Mouse (Mus musculus) MEL-GATA-1-ER (cell line): ENCODE measurements around the gene Acvr2b.

Source experiments
- DNase-seq: peaks from one replicate; pipeline ENCODE4 v3.0.0-alpha.2; 2012; ENCODE audit warnings: low read depth; ENCODE audit errors: extremely low read depth

Gene Acvr2b

DNA sequence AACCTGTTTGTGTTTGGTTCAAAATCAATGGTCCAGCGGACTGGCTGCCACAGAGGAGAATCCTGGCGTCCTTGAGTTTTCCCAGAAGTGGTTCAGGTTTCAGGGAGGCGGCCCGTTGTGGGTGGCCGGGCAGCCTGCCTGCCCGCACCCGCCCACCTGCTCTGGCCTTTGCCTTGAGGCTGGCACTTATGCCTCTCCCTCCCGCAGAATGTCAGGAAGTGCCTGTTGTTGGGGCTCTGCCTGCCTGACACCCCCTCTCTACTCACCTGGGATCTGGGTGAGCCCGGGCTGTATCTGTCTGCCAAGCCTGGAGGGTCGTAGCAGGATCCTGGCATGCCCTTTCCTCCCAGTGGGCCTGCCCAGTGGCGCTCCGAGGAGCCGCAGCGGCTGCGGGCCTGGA is 6.0 kb downstream of the Acvr2b start:
- no peak for DNase-seq

DNA sequence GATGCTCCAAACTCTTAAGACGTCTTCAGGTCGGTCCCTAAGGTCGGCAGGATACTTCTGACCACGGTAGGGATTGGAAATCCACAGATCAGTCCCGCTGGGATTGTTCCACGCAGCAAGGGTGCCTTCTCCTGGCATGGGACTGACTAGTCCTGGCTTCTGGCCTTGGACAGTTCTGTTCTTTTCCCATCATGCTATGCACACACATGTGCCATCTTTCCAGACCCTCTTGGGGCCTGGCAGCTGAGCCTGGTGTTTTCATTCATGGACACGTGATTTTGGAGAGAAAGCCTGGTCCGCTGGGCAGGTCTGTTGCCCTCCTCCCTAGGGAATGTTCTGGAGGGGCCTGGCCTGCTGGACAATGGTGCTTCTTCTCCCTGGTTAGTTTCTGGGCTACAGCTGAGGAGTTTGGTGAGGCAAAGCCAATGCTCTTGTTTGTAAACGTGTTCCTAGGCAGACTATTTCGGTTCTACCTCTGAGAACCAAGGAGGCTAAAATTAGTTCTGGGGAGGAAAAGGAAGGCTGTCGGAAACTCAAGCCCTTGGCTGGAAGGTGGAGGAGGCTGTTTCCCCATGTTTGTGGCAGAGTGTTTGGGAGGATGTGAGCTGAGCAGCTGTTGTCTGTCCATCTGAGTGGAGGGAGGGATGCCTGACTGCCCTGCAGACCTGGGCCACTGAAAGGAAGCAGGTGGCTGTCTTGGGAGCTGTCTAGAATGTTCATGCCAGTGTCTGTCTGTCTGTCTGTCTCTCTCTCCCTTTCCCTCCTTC is 7.2 kb downstream of the Acvr2b start:
- DNase-seq: no peak

DNA sequence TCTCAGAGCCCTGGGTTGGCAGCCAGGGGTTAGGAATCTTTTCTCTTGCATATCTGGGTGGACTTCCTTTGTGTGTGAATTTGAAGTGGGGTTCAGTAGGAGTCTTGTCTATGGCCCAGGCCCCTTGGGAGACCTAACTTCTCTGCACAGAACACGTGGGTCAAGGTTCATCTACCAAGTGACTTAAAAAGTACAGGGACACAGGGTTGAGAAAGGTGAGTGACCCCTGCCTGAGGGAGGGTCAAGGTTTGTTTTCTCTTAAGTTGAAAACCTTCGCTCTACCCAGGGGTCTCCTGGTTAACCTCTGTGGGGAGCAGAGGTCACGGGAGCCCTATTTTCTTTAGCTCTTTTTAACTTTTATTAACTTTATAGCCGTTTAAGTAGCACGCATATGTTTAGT is 7.9 kb downstream of the Acvr2b start:
- no peak for DNase-seq

DNA sequence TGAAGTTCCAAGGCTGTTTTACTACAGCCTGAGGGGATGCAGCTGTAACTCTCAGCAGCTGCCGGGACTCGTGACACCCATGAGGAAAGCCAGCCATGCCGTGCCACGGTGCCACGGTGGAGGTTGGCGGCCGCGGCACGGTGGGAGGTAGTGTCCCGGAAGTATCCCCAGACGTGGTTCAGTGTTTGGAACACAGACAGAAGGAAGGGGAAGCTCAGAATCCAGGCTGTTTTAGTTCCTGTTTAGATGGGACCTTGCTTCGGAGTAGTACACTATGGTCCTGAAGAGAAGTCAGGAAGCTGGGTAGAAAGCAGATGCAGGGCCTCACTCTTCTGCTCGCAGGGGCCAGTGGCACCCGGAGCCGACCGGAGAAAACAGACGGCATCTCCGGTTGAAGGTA is 16.1 kb downstream of the Acvr2b start:
- DNase-seq: no peak

DNA sequence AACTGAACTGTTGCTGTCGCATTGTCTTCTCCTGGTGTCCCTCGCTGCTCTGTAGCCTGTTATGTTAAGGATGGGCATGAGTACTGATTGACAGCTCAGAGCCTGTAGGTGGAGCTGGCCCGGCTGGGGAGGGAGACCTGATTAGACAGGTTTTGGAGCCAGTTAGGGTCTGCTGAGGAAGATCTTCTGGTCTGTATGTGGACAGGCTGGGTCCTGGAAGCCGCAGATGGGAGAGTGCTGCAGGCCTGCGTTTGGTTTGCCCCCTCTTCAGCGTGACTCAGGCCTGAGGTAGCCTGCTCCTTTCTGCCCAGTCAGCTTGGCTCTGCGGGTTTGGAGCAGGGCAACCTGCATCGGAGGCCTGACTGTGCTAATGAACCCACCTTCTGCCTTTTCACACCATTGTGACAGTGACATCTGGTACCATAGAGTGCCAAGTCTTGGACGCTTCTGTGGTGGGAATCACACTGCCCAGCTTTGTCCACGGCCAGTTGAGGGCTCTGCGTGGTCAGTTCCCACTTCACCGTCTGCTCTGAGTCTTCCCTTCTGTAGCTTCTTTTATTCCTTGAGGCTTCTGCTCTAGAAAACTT is 18.0 kb downstream of the Acvr2b start:
- no peak for DNase-seq

DNA sequence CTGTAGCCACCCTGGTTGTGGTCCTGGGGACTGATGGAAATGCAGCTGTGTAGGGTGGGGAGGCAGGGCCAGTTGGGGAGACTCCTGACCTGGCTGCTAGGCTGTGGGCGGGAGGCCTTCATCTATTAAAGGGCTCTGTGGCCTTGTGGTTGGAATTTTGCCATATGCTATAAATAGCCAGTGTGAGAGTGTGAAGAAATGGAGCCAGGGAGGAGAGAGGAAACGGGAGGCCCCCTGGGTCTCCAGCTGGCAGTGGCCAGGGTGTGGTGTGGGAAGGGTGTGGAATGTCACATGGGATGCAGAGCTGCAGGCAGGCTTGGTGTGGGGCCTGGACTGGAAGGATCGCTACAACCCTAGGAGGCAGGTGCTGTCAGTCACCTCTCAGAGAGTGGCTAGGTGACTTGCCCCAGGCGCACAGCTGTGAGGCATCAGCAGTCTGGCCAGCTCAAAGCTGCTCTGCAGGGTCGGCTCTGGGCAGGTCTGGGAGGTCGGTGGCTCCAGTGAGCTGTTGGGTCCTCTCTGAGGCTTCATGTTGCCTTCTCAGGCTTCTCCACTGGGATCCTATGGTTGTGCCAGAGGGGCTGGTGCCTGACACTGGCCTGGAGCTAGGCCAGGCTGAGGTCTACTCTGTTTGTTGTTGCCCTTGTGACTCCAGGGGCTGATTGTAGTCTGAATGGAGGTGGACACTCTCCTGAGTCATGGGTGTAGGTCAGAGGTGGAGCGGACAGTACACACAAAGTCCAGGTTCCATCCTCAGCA is 23.5 kb downstream of the Acvr2b start:
- DNase-seq: no peak

DNA sequence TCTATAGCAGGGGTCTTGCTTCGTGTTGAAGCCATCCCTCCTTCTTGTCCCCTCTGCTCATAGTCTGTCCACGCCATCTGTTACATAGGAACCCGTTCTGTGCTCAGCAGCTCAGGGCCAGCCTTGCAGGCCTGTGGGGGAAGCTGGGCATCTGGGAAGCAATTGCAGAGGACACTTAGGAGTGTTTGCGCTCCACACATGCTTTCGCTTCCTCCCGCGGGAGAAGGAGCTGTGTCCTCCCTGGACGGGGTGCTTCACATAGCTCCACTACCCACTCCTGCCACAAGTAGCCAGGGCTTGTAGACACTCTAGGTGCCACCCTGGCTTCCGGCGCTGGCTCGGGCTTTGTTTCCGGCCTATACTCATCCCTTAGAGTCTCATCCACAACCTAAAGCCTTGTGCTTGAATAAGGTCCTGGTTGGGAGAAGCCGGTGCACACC is 24.1 kb downstream of the Acvr2b start:
- no peak for DNase-seq

DNA sequence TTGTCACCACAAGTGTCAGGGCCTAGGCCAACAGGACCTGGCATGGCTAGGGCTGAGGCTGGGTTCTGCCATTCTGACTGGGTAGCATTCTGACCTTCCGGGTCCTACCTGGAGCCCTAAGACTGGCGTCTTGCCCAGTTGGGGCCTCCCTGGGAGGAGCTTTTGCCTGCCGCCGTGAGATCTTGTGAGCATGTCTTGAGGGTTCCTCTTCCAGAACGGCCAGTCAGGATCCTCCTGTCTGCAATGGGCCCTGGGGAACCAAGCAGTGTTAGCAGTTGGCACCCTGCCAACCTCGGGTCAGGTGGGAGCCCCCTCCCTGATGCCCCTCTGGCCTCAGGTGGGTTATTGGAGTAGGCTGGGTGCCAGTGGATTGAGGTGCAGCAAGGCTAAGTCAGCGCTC is 24.6 kb downstream of the Acvr2b start:
- DNase-seq: no peak

DNA sequence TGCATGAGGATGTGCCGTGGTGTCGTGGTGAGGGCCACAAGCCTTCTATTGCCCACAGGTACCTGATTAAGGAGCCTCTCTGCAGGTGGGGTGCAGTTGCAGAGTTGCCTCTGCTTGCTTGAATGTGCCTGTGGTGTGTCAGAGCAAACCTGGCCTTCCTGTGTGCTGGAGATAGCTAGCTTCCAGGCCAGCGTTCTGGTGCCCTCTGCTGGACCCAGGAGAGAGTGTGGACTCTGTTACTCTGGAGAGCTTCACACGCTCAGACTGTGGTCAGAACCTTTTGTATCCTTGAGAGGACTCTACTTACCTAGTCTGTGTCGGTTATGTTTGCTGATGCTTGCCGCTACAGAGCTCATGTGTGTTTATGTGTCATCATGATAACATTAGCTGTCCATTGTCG is 28.4 kb downstream of the Acvr2b start:
- DNase-seq: peak; percentile 27

DNA sequence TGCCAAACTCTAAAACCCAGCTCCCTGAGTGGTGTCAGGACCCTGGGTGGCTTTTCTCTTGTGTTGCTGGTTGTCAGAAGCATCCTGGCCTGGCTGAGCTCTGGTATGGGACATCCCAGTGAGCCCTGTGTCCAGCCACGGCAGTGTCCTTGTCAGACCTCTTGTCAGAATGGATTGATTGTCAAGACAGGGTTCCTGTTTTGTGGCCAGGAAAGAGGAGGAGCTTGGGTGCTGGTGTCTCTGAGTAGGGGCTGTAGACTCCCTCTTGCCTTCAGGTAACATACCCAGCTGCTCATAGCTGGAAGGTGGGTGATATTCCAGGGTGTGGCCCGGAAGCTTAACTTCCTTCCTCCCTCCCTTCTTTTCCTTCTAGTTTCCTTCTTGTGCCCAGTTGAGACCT is 33.9 kb downstream of the Acvr2b start:
- DNase-seq: no peak

DNA sequence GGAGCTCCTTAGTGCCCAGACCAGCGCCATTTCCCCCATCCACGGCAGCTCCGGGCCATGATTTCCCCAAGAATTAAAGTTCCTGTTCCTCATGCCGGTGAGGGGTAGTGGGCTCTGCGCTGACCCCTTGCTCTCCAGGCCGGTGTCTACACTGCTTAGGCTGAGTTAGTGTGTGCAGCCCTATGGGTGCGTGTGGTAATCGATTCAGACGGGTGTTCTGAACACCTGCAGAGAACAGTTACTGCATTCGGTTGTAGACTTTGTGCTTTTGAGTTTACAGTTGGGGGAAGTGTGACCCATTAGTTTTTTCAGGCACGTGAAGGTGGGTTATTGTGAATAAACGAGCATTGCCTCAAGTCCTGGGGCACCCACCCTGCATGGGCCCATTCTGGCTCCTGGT is 36.1 kb downstream of the Acvr2b start:
- DNase-seq: no peak

DNA sequence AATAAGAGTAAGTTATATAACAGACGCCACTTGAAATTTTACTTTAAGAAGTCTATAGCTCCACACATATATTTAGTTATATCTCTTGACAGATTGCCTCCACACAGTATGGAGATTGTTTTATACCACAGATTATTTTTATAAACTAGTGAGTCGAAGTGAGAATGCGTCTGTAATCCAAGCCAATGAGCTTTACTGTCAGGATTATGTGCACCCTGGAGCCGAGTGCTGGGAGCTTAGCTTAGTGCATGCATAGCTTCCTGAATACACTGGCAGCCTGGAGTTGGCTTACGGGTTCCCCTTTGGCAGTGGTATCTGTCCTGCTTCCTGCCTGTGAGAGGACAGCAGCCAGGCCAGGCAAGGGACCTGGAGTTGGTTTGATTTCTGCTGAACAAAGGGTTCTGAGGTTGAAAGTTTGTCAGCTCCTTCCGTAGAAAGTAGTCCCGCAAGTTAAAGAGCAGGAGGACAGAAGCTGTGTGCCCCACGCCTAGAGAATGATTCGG is 36.6 kb downstream of the Acvr2b start:
- no peak for DNase-seq

DNA sequence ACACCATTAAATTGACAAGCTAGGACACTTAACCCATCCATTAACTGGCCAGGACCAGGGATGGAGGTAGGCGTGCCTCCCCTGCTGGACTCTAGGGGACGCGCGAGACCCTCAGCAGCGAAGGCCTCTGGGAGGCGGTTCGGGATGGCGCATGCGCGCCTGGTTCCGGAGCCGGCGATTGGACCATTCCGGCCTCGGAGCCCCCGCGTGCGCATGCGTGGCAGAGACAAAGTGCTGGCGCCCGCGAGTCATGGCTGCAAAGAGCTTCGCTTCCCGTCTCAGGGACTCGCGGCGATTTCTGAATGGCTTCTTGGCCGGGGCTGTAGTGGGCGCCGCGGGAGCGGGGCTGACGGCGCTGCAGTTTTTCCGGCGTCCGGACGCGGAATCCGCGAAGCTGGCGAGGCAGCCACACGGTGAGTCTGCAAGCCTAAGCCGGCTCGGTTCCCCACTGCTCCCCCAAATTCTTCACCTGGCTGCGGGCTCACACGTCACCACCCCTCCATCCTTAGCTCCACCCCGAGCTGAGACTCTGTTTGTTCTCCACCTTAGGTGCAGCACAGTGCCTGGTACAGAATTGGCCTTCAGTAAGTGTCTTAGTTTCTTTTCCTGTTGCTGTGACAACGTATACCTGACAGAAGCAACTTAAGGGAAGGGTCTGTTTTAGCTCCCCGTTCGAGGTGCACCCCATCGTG is 43.0 kb downstream of the Acvr2b start, which contains the start of gene Exog:
Exog (plus strand) TSS at position 206 of the 692 bp plus-strand sequence.
- DNase-seq: peak; percentile 74

DNA sequence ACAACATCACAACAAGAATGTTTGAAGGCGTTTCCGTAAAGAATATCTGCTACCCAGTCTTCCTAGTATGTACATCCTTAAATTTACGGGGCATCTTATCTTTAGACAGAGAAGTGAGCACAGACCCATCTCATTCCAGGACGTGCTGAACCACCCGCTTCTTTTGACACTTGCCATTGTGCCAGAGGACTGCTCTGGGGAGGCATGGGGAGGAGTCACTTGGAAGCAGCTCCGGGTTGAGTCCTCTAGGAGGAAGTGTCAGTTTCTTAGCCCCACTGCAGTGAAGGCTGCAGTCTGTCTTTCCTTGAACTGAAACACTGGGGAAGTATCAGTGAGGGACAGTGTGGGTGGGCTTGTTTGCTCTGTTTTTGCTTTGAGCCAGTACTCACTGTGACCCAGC is 43.8 kb downstream of the Acvr2b start:
- DNase-seq: peak; percentile 68

DNA sequence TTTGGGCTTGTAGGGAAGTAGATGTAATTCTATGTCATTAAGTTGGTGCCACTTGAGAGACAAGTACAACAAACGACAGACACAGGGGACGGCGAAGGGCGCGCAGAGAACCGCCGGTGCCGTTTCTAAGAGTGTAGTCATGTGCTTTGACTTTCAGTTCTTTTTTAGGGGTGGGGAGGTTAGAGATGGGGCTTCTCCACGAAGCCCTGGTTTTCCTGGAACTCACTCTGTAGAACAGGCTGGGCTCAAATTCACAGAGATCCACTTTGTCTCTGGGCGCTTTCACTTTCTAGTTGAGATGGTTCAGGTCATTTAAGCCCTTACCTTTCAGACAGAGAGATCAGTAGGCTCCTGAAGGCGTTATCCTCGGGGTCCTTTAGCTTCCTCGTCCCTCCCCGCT is 54.0 kb downstream of the Acvr2b start:
- no peak for DNase-seq

DNA sequence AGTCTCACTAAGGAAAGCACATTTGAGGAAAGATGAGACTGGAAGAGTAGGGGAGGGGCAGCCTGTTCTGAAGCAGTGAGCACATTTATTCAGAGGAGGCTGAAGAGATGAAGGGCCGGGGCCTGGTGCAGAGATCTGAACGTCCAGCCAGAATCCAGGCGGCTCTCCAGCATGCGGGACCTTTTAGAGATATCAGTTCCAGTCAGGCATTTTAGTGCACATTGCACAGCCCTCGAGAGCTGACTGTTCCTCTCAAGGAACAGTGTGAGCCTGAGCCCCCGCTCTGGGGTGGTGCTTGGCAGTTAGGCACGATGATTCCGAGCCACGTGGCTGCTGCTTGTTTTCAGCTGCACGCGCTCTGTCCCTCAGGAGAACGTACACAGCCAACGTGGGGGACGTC is 55.2 kb downstream of the Acvr2b start:
- no peak for DNase-seq

DNA sequence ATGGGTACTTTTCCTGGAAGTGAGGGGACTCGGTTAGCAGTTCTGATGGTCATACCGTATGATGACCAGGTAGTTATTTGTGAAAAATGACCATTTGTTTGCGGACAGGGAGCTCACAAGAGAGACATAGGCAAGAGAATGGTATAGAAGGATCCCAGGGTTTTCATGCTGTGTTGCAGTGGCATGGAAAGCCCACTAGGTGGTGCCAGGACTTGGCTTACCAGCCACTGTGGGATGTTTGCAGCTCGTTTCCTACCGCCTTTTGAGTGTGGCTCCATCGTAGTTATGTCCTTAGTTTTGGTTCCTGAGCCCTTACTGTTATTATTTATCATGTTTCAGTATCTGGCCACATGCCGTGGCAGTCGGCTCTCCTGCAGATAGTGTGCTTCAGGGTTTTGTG is 58.5 kb downstream of the Acvr2b start:
- DNase-seq: peak; percentile 25

DNA sequence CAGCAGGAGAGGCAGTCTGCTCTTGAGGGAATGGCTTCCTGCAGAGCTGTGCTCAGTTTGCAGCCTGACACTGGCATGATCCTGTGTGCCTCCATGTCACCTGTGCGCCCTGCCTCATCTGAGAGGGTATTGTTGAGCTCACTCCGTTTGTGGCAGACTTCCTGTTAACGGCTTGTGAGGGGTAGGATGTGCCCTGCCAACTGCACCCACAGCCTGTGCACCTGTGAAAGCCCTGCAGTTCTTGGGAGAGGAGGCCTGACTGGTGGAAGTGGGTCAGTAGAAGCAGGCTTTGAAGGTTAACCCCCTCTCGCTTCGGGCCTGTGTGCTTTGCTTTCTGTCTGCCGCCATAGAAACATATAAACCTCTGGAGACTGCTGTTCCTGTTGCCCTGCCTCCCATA is 63.1 kb downstream of the Acvr2b start:
- no peak for DNase-seq

DNA sequence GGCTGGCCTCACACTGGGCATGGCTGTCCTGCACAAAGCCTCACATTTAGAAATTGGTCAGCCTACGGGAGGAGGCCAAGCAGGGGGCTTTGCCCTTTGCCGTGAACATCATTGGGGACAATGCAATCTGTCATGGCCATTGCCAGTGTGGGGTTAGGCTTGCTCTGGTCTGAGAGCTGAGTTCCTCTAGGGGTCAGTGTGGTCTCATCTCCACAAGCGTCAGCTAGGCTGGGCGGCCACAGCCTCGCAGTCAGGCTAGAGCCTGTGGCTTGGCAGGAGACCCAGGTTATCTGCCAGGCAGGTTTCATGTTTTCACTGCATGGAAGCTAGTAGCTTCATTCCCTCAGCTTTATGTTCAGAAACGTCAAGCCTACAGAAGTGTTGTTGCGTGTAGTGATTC is 63.7 kb downstream of the Acvr2b start:
- no peak for DNase-seq

DNA sequence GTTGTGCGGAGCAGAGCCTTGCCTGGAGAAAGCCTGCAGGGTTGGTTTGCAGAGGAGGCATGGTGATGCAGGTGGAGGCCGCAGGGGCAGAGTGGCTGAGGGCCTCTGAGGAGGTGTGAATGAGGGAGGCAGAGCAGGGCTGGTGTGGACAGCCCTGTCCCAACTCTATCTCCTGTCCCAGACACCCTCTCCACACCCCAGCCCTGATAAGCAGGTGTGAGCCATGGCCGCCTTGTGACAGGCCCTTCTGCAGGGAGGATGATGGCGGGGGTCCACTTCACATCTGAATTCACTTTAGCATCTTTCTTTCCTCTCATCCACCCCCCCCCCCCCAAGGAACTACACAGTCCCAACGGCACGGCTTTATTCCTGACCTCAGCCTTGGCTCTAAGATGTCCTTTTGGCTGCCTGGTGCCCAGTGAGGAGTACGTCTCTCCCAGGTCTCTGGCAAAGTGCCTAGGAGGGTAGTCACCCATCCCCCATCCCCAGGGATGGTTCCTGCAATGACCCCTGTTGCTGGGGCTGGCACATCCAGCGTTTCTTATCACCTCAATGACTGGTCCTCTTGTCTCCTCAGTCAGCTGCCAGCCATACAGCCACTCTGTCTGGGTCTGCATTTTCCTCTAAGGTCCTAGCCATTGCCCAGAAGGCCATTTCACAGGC is 67.9 kb downstream of the Acvr2b start:
- DNase-seq: no peak

DNA sequence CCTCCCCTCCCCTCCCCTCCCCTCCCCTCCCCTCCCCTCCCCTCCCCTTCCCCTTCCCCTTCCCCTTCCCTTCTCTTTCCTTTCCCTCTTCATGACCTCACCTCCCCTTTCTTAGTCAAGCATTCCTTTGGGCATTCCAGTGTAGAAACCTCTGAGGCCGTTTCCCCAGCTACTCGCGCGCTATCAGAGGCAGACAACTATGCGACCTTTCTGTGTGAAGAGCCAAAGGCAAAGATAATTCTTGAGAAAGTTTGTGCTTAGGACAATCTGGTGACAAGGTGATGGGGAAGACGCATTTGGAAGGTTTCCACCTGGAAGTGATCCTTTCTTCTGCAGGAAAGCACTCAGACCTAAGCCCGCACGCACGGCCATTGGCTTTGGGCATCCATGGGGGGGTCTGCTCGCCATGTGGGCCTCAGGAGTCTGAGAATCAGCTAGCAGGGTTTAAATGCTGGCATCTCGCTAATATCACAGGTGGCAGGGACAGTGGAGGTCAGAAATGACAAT is 70.5 kb downstream of the Acvr2b start:
- no peak for DNase-seq
